Mouse (Mus musculus) hindbrain, embryonic 13.5 days (tissue): ENCODE measurements at regions not wholly inside any gene's neighbourhood (a gene's known extent, or its start where the extent isn't known, plus 50 kb on each side); places are given as distances from the start of the nearest gene placed in this dataset.

ENCODE experiments used
- ATAC-seq: fragments of 200-750 bp; cut with Nextera tagmentation; 2 replicates; pipeline ENCODE4 v1.8.0; 2017; ENCODE audit warnings: moderate TSS enrichment; ENCODE audit not compliant: low FRiP score
- H3K27ac ChIP-seq: fragments of 300-500 bp; sonication (generic); 2 replicates; pipeline ENCODE4 v1.5.1; 2015; ENCODE audit warnings: inconsistent platforms, mild to moderate bottlenecking, moderate library complexity
- H3K27me3 ChIP-seq: fragments of 300-500 bp; sonication (generic); 2 replicates; pipeline ENCODE4 v1.6.1; 2015; ENCODE audit warnings: mild to moderate bottlenecking, inconsistent platforms
- H3K36me3 ChIP-seq: fragments of 300-500 bp; sonication (generic); 2 replicates; pipeline ENCODE4 v1.6.1; 2015; ENCODE audit warnings: mild to moderate bottlenecking, inconsistent platforms
- H3K4me1 ChIP-seq: fragments of 300-500 bp; sonication (generic); replicated peaks from 2 replicates; pipeline ENCODE4 v1.6.1; 2015; ENCODE audit warnings: inconsistent platforms
- H3K4me2 ChIP-seq: fragments of 300-500 bp; sonication (generic); 2 replicates; pipeline ENCODE4 v1.6.1; 2015; ENCODE audit warnings: inconsistent platforms, mild to moderate bottlenecking, moderate library complexity
- H3K4me3 ChIP-seq: fragments of 300-500 bp; sonication (generic); 2 replicates; pipeline ENCODE4 v1.5.1; 2015; ENCODE audit warnings: mild to moderate bottlenecking, inconsistent platforms
- H3K9ac ChIP-seq: fragments of 300-500 bp; sonication (generic); 2 replicates; pipeline ENCODE4 v1.6.1; 2015; ENCODE audit warnings: mild to moderate bottlenecking, inconsistent platforms
- H3K9me3 ChIP-seq: fragments of 300-500 bp; sonication (generic); 2 replicates; pipeline ENCODE4 v1.6.1; 2016; ENCODE audit warnings: inconsistent platforms
- WGBS: fragments of 180-500 bp; shearing (Covaris S2); methylation state at CpG from one replicate; pipeline ENCODE4 v1.1.7; 2015; 5-methylcytosine and 5-hydroxymethylcytosine counted together

GRCm38 (mm10) chr3:41298776-41299175, 215.9 kb upstream of the Pgrmc2 start:
- Histone ChIP-seq H3K4me1 (no peaks in the 10 kb centered on the region), H3K4me3 (no peak overlapping the region), H3K27me3 (no peaks in the 10 kb centered on the region), H3K9me3 (no peaks in the 10 kb centered on the region), H3K27ac (no peak overlapping the region), H3K4me2 (no peak overlapping the region), H3K9ac (no peak overlapping the region), H3K36me3 (no peaks in the 10 kb centered on the region)
- ATAC-seq: no peak
- 84% methylated on average over 4 of the region's 4 CpGs for WGBS

GRCm38 (mm10) chr3:41296152-41296809, 213.4 kb upstream of the Pgrmc2 start:
- no peak for ATAC-seq
- Histone ChIP-seq H3K4me1 (no peaks in the 10 kb centered on the region), H3K4me2 (no peak overlapping the region), H3K9me3 (no peaks in the 10 kb centered on the region), H3K4me3 (no peak overlapping the region), H3K9ac (no peak overlapping the region), H3K27ac (no peak overlapping the region), H3K36me3 (no peaks in the 10 kb centered on the region), H3K27me3 (no peaks in the 10 kb centered on the region)
- WGBS: 87% methylated on average over 11 of the region's 11 CpGs

GRCm38 (mm10) chr3:41295150-41295549, 212.3 kb upstream of the Pgrmc2 start:
- 74% methylated on average over 8 of the region's 8 CpGs for WGBS
- no peak overlapping the region for H3K4me3 ChIP-seq

GRCm38 (mm10) chr3:41290535-41291307, 207.9 kb upstream of the Pgrmc2 start:
- no peak overlapping the region for H3K9ac ChIP-seq
- no peak for ATAC-seq
- H3K36me3 ChIP-seq: no peaks in the 10 kb centered on the region
- WGBS: 83% methylated on average over 11 of the region's 11 CpGs
- no peak overlapping the region for H3K4me3 ChIP-seq
- H3K4me2 ChIP-seq: no peak overlapping the region
- H3K9me3 ChIP-seq: no peaks in the 10 kb centered on the region
- no peaks in the 10 kb centered on the region for H3K27me3 ChIP-seq
- H3K27ac ChIP-seq: no peak overlapping the region
- H3K4me1 ChIP-seq: 0 out of 2 replicates have a peak, but pooled peaks cover 2% of the 10 kb centered on the region

More at GRCm38 (mm10) chr3:41295150-41295549, 212.3 kb upstream of the Pgrmc2 start:
- ATAC-seq: no peak
- Histone ChIP-seq H3K9ac (no peak overlapping the region), H3K9me3 (no peaks in the 10 kb centered on the region), H3K4me1 (no peaks in the 10 kb centered on the region), H3K36me3 (no peaks in the 10 kb centered on the region), H3K27ac (no peak overlapping the region), H3K27me3 (no peaks in the 10 kb centered on the region), H3K4me2 (no peak overlapping the region)

GRCm38 (mm10) chr3:41288735-41289134, 205.9 kb upstream of the Pgrmc2 start:
- Histone ChIP-seq H3K27me3 (no peaks in the 10 kb centered on the region), H3K36me3 (no peaks in the 10 kb centered on the region), H3K4me1 (peaks cover 10% of the 10 kb centered on the region; the same call in 1 of the 2 replicates), H3K4me2 (no peak overlapping the region), H3K9ac (no peak overlapping the region), H3K27ac (no peak overlapping the region), H3K4me3 (no peak overlapping the region), H3K9me3 (no peaks in the 10 kb centered on the region)
- ATAC-seq: no peak
- 90% methylated on average over 4 of the region's 4 CpGs for WGBS

GRCm38 (mm10) chr3:41288066-41288465, 205.2 kb upstream of the Pgrmc2 start:
- no peaks in the 10 kb centered on the region for H3K9me3 ChIP-seq
- H3K36me3 ChIP-seq: no peaks in the 10 kb centered on the region
- H3K4me1 ChIP-seq: peaks cover 10% of the 10 kb centered on the region; the same call in 1 of the 2 replicates
- no peak for ATAC-seq
- no peak overlapping the region for H3K4me2 ChIP-seq
- H3K9ac ChIP-seq: no peak overlapping the region
- 92% methylated on average over 4 of the region's 4 CpGs for WGBS
- no peak overlapping the region for H3K4me3 ChIP-seq
- no peak overlapping the region for H3K27ac ChIP-seq
- no peaks in the 10 kb centered on the region for H3K27me3 ChIP-seq

GRCm38 (mm10) chr3:41285336-41285735, 202.5 kb upstream of the Pgrmc2 start:
- Histone ChIP-seq H3K4me3 (no peak overlapping the region), H3K27ac (no peak overlapping the region), H3K27me3 (no peaks in the 10 kb centered on the region), H3K9me3 (no peaks in the 10 kb centered on the region), H3K4me2 (no peak overlapping the region), H3K4me1 (peaks cover 10% of the 10 kb centered on the region; the same call in 1 of the 2 replicates), H3K36me3 (no peaks in the 10 kb centered on the region), H3K9ac (no peak overlapping the region)
- no peak for ATAC-seq
- WGBS: 78% methylated on average over 5 of the region's 5 CpGs

- H3K9ac ChIP-seq: no peak overlapping the region
- no peaks in the 10 kb centered on the region for H3K36me3 ChIP-seq
- H3K9me3 ChIP-seq: no peaks in the 10 kb centered on the region
- peak; percentile 66; the same call in 1 of the 2 replicates for ATAC-seq
- H3K27me3 ChIP-seq: no peaks in the 10 kb centered on the region
- WGBS: 25% methylated on average over 13 of the region's 13 CpGs
- H3K27ac ChIP-seq: no peak overlapping the region
- no peak overlapping the region for H3K4me3 ChIP-seq
- H3K4me1 ChIP-seq: peaks cover 10% of the 10 kb centered on the region; the same call in 1 of the 2 replicates
- no peak overlapping the region for H3K4me2 ChIP-seq
Observed at GRCm38 (mm10) chr3:41284897-41285296, 202.1 kb upstream of the Pgrmc2 start.

GRCm38 (mm10) chr3:41282431-41283037, 199.7 kb upstream of the Pgrmc2 start:
- H3K4me3 ChIP-seq: no peak overlapping the region
- peaks cover 10% of the 10 kb centered on the region; the same call in 1 of the 2 replicates for H3K4me1 ChIP-seq
- H3K9me3 ChIP-seq: 0 out of 2 replicates have a peak, but pooled peaks cover 3% of the 10 kb centered on the region
- H3K27ac ChIP-seq: no peak overlapping the region
- H3K27me3 ChIP-seq: no peaks in the 10 kb centered on the region
- ATAC-seq: peak; percentile 62; the same call in 1 of the 2 replicates
- no peak overlapping the region for H3K9ac ChIP-seq
- no peak overlapping the region for H3K4me2 ChIP-seq
- 59% methylated on average over 8 of the region's 8 CpGs for WGBS
- H3K36me3 ChIP-seq: no peaks in the 10 kb centered on the region

GRCm38 (mm10) chr3:41276096-41276495, 193.2 kb upstream of the Pgrmc2 start:
- Histone ChIP-seq H3K4me3 (no peak overlapping the region), H3K4me2 (no peak overlapping the region), H3K27me3 (no peaks in the 10 kb centered on the region), H3K9ac (no peak overlapping the region), H3K4me1 (no peaks in the 10 kb centered on the region), H3K36me3 (no peaks in the 10 kb centered on the region), H3K27ac (no peak overlapping the region), H3K9me3 (0 out of 2 replicates have a peak, but pooled peaks cover 3% of the 10 kb centered on the region)
- no peak for ATAC-seq
- 87% methylated on average over 9 of the region's 9 CpGs for WGBS

GRCm38 (mm10) chr3:41268516-41268915, 185.7 kb upstream of the Pgrmc2 start:
- no peak overlapping the region for H3K4me3 ChIP-seq
- no peak overlapping the region for H3K4me2 ChIP-seq
- H3K36me3 ChIP-seq: no peaks in the 10 kb centered on the region
- WGBS: 89% methylated on average over 4 of the region's 4 CpGs
- H3K9me3 ChIP-seq: no peaks in the 10 kb centered on the region
- H3K27me3 ChIP-seq: no peaks in the 10 kb centered on the region
- no peak overlapping the region for H3K27ac ChIP-seq
- no peaks in the 10 kb centered on the region for H3K4me1 ChIP-seq
- no peak overlapping the region for H3K9ac ChIP-seq
- no peak for ATAC-seq

- H3K4me2 ChIP-seq: no peak overlapping the region
- H3K4me3 ChIP-seq: no peak overlapping the region
- no peaks in the 10 kb centered on the region for H3K27me3 ChIP-seq
Observed at GRCm38 (mm10) chr3:41266216-41266615, 183.4 kb upstream of the Pgrmc2 start.

More at GRCm38 (mm10) chr3:41266216-41266615, 183.4 kb upstream of the Pgrmc2 start:
- no peak overlapping the region for H3K27ac ChIP-seq
- H3K9me3 ChIP-seq: no peaks in the 10 kb centered on the region
- H3K9ac ChIP-seq: no peak overlapping the region
- ATAC-seq: no peak
- WGBS: 88% methylated on average over 6 of the region's 6 CpGs
- H3K36me3 ChIP-seq: no peaks in the 10 kb centered on the region
- H3K4me1 ChIP-seq: no peaks in the 10 kb centered on the region
